In genomic region chr5:73210127-73210970, GRCm38 (mm10) we compare ENCODE assay signal across 16 mouse cellular contexts. TPM values are rescaled to one million over a fixed set of nuclear protein-coding genes. Genes with fewer than 3 reads are reported as not detected.
A peak's percentile ranks its signal among the peaks of the same experiment; 100 is the strongest.
DNase-seq lines count a peak whose midpoint lies in the region; ATAC-seq and TF ChIP-seq lines count a peak whose summit lies in the region.
"Had no signal": no experiment of that assay in that cellular context is flagged by ENCODE, and none has a peak within 500 bp of the region (broad histone marks: within the 10 kb centered on the region; RNA-seq: fewer than 3 reads in every experiment).

No protein-coding gene starts in this region.

- TF ChIP-seq RAD21 in MEL (IDR thresholded peaks at IDR 0.05; ENCODE audit: low read depth, low read length): no peak

- no peaks in the 10 kb centered on the region for H3K27me3 ChIP-seq in midbrain, embryonic 11.5 days (ENCODE audit: control insufficient read depth, insufficient read depth, low read length)
- H3K27me3 ChIP-seq in midbrain, embryonic 16.5 days (ENCODE audit: control insufficient read depth, insufficient read depth, low read depth, low read length): no peaks in the 10 kb centered on the region
- no peaks in the 10 kb centered on the region for H3K27me3 ChIP-seq in MEL (ENCODE audit: control insufficient read depth in 1 of 2, insufficient read depth in 2 of 2, low read length in 2 of 2)
- H3K27me3 ChIP-seq in intestine, embryonic 16.5 days (replicated peaks; ENCODE audit: control insufficient read depth, insufficient read depth, low read length): no peaks in the 10 kb centered on the region
- H3K27me3 ChIP-seq: heart, embryonic 13.5 days; liver, embryonic 13.5 days; midbrain, embryonic 12.5 days had no signal

- WGBS in midbrain, embryonic 11.5 days: 92% methylated on average over 22 of the region's 22 CpGs
- 89% methylated on average over 22 of the region's 22 CpGs for WGBS in midbrain, embryonic 16.5 days
- WGBS in intestine, embryonic 16.5 days: 78% methylated on average over 22 of the region's 22 CpGs

- ATAC-seq in midbrain, embryonic 11.5 days (ENCODE audit: low FRiP score): no peak
- ATAC-seq in midbrain, embryonic 16.5 days: no peak
- ATAC-seq in intestine, embryonic 16.5 days: peak; percentile 84

- no peak overlapping the region for H3K9ac ChIP-seq in midbrain, embryonic 11.5 days (ENCODE audit: low read length)
- no peak overlapping the region for H3K9ac ChIP-seq in midbrain, embryonic 16.5 days (ENCODE audit: low read depth, low read length)
- no peak overlapping the region for H3K9ac ChIP-seq in MEL (ENCODE audit: control insufficient read depth, low read depth, low read length, poor library complexity, severe bottlenecking)
- no peak overlapping the region for H3K9ac ChIP-seq in intestine, embryonic 16.5 days (ENCODE audit: low read depth, low read length)
- H3K9ac ChIP-seq: heart, embryonic 13.5 days; liver, embryonic 13.5 days; midbrain, embryonic 12.5 days had no signal

- TF ChIP-seq EP300 in MEL (IDR thresholded peaks at IDR 0.05; ENCODE audit: low read depth in 1 of 2, low read length in 2 of 2): no peak

- no peak overlapping the region for H3K4me3 ChIP-seq in midbrain, embryonic 11.5 days (ENCODE audit: low read depth, low read length)
- no peak overlapping the region for H3K4me3 ChIP-seq in midbrain, embryonic 16.5 days (ENCODE audit: low read depth, low read length)
- H3K4me3 ChIP-seq in MEL (ENCODE audit: control insufficient read depth in 1 of 2, insufficient read depth in 1 of 2, low read depth in 2 of 2, low read length in 2 of 2): no peak overlapping the region
- no peak overlapping the region for H3K4me3 ChIP-seq in intestine, embryonic 16.5 days (ENCODE audit: low read length)
- H3K4me3 ChIP-seq: forebrain, embryonic 10.5 days; heart, embryonic 13.5 days; liver, embryonic 13.5 days; midbrain, embryonic 12.5 days had no signal

- no peak overlapping the region for H3K4me2 ChIP-seq in midbrain, embryonic 11.5 days
- H3K4me2 ChIP-seq in midbrain, embryonic 16.5 days (ENCODE audit: low read length): no peak overlapping the region
- H3K4me2 ChIP-seq in intestine, embryonic 16.5 days (ENCODE audit: low read depth, low read length): no peak overlapping the region
- H3K4me2 ChIP-seq: heart, embryonic 13.5 days; midbrain, embryonic 12.5 days had no signal

- no peak for TF ChIP-seq CTCF in MEL (IDR thresholded peaks at IDR 0.05 in 2 of 3, conservative IDR thresholded peaks at IDR 0.05 in 1 of 3; ENCODE audit: control insufficient read depth in 1 of 3, insufficient read depth in 1 of 3, low read depth in 2 of 3, low read length in 3 of 3, poor library complexity in 1 of 3, severe bottlenecking in 1 of 3)

- no peak overlapping the region for H3K27ac ChIP-seq in midbrain, embryonic 11.5 days (ENCODE audit: low read depth, low read length)
- no peak overlapping the region for H3K27ac ChIP-seq in midbrain, embryonic 16.5 days (ENCODE audit: low read length)
- H3K27ac ChIP-seq in MEL (ENCODE audit: control insufficient read depth, low read depth, low read length): peak overlapping the region; percentile 74
- H3K27ac ChIP-seq in intestine, embryonic 16.5 days (ENCODE audit: low read length): no peak overlapping the region
- H3K27ac ChIP-seq: forebrain, embryonic 10.5 days; heart, embryonic 13.5 days; midbrain, embryonic 12.5 days had no signal

- peak; percentile 79 for DNase-seq in heart, adult 11 months
- no peak for DNase-seq in heart, adult 18-20 months
- DNase-seq in midbrain, embryonic 11.5 days (ENCODE audit: low spot score, missing footprints): peak; percentile 74
- DNase-seq in MEL (ENCODE audit: low read depth, low spot score): no peak
- no peak for DNase-seq in thymus, adult 18-20 months
- no peak for DNase-seq in left cerebral cortex, adult 18-20 months (ENCODE audit: low spot score in 2 of 2)
- DNase-seq: cerebellum, adult 18-20 months; kidney, postnatal 10 days; liver, embryonic 13.5 days; lung, postnatal 10 days; right cerebral cortex, postnatal 14 days had no signal

- H3K36me3 ChIP-seq in midbrain, embryonic 11.5 days (ENCODE audit: control insufficient read depth, insufficient read depth, low read length): no peaks in the 10 kb centered on the region
- no peaks in the 10 kb centered on the region; the same call in 1 of the 2 replicates for H3K36me3 ChIP-seq in midbrain, embryonic 16.5 days (ENCODE audit: control insufficient read depth, insufficient read depth, low read length)
- peaks cover 0 to 30% of the 10 kb centered on the region in 2 experiments; a peak in 2 of 4 replicates for H3K36me3 ChIP-seq in MEL (ENCODE audit: control insufficient read depth in 1 of 2, insufficient read depth in 2 of 2, low read length in 2 of 2)
- H3K36me3 ChIP-seq in intestine, embryonic 16.5 days (ENCODE audit: control insufficient read depth, insufficient read depth, low read length): no peaks in the 10 kb centered on the region

- H3K79me2 ChIP-seq in MEL (ENCODE audit: control insufficient read depth, insufficient read depth, low read length, poor library complexity): no peaks in the 10 kb centered on the region

- H3K9me3 ChIP-seq in midbrain, embryonic 11.5 days (ENCODE audit: control insufficient read depth, low read length): no peaks in the 10 kb centered on the region
- H3K9me3 ChIP-seq in midbrain, embryonic 16.5 days (replicated peaks; ENCODE audit: control insufficient read depth, low read length, poor library complexity, severe bottlenecking): no peaks in the 10 kb centered on the region
- no peaks in the 10 kb centered on the region for H3K9me3 ChIP-seq in MEL (replicated peaks; ENCODE audit: insufficient read depth, low read length)
- H3K9me3 ChIP-seq in intestine, embryonic 16.5 days (ENCODE audit: control insufficient read depth, low read length): no peaks in the 10 kb centered on the region
- H3K9me3 ChIP-seq: forebrain, embryonic 10.5 days; heart, embryonic 13.5 days; liver, embryonic 13.5 days; midbrain, embryonic 12.5 days had no signal

- no peak for TF ChIP-seq POLR2A in MEL (IDR thresholded peaks at IDR 0.05; ENCODE audit: control insufficient read depth in 1 of 2, insufficient read depth in 1 of 2, low read depth in 1 of 2, low read length in 2 of 2, poor library complexity in 1 of 2)

- no peaks in the 10 kb centered on the region; the same call in 1 of the 2 replicates for H3K4me1 ChIP-seq in midbrain, embryonic 11.5 days (ENCODE audit: control insufficient read depth, insufficient read depth, low read length)
- H3K4me1 ChIP-seq in midbrain, embryonic 16.5 days (ENCODE audit: control insufficient read depth, insufficient read depth, low read length): no peaks in the 10 kb centered on the region; the same call in 1 of the 2 replicates
- H3K4me1 ChIP-seq in MEL (ENCODE audit: control insufficient read depth in 1 of 2, insufficient read depth in 2 of 2, low read length in 2 of 2): peaks cover 32 to 35% of the 10 kb centered on the region in 2 experiments
- peaks cover 3% of the 10 kb centered on the region; the same call in 1 of the 2 replicates for H3K4me1 ChIP-seq in intestine, embryonic 16.5 days (ENCODE audit: control insufficient read depth, insufficient read depth, low read length)

TF ChIP-seq in MEL, 35 proteins besides CTCF, POLR2A, EP300 and RAD21:
- TF ChIP-seq MAZ (IDR thresholded peaks at IDR 0.05; ENCODE audit: low read depth, low read length) (no peak), CHD1 (IDR thresholded peaks at IDR 0.05; ENCODE audit: low read depth, low read length) (no peak), POLR2AphosphoS5 (IDR thresholded peaks at IDR 0.05; ENCODE audit: borderline replicate concordance, low read depth, low read length) (no peak), SMC3 (IDR thresholded peaks at IDR 0.05; ENCODE audit: low read depth, low read length) (no peak), GABPA (IDR thresholded peaks at IDR 0.05; ENCODE audit: low read depth, low read length) (no peak), E2F4 (IDR thresholded peaks at IDR 0.05; ENCODE audit: borderline replicate concordance, low read depth, low read length) (no peak), CHD2 (IDR thresholded peaks at IDR 0.05; ENCODE audit: low read length) (no peak), MYB (IDR thresholded peaks at IDR 0.05; ENCODE audit: low read depth, low read length) (no peak), POLR2AphosphoS2 (IDR thresholded peaks at IDR 0.05; ENCODE audit: low read length) (no peak), ELF1 (IDR thresholded peaks at IDR 0.05; ENCODE audit: low read depth, low read length) (no peak), MAFK (IDR thresholded peaks at IDR 0.05; ENCODE audit: borderline replicate concordance, low read depth, low read length) (no peak), JUND (IDR thresholded peaks at IDR 0.05; ENCODE audit: low read depth, low read length) (no peak), ZKSCAN1 (IDR thresholded peaks at IDR 0.05; ENCODE audit: low read depth, low read length) (no peak)

RNA-seq across cellular contexts. Expression of gene Fryl, which starts 46.1 kb away (rescaled TPM):
- total RNA-seq in heart, adult 18-20 months (2021): 10 to 100 TPM; 28.8 to 40.5 TPM
- polyA plus RNA-seq in midbrain, embryonic 11.5 days (2014; fragmentation: Nextera tagmentation; extraction: Ambion mirVana): 39.0 and 42.5 TPM in 2 replicates
- polyA plus RNA-seq in midbrain, embryonic 16.5 days (2015; fragmentation: Nextera tagmentation; extraction: Ambion mirVana): 40.0 and 47.5 TPM in 2 replicates
- 18.8 and 21.5 TPM in 2 replicates for total RNA-seq in MEL (2012; rRNA removed)
- polyA plus RNA-seq in MEL (2012; ENCODE audit: insufficient read depth in 1 of 2, insufficient read length in 2 of 2, low read depth in 1 of 2, low replicate concordance in 2 of 2, missing spikeins in 1 of 2): 100 to 1,000 TPM in 1 of 2 experiments, 10 to 100 TPM in 1; 39.7 to 188 TPM
- 22.1 and 22.6 TPM in 2 replicates for polyA plus RNA-seq in intestine, embryonic 16.5 days (2015; fragmentation: Nextera tagmentation; extraction: Ambion mirVana)
- 10 to 100 TPM; 54.2 to 57.5 TPM for total RNA-seq in left cerebral cortex, adult 18-20 months (2021)

Comparison
In these comparisons a context has a peak if more than half of its experiments do, and no peak if none do; other contexts are left out.
1. DNase-seq: peak in heart, adult 11 months (single experiment) and midbrain, embryonic 11.5 days (single experiment); none in heart, adult 18-20 months (0 of 2), MEL (single experiment), thymus, adult 18-20 months (0 of 2) and left cerebral cortex, adult 18-20 months (0 of 2).